Mouse (Mus musculus) neural tube, embryonic 10.5 days (tissue): ENCODE results near the gene Slc39a10.
"Not testable (repeated sequence)": the region's sequence is repeated elsewhere in the genome, so short reads cannot be mapped to it uniquely, and the experiment has no call there.

Source experiments
- DNase-seq: peaks from one replicate; pipeline ENCODE4 v3.0.0-alpha.2; 2017; ENCODE audit warnings: low spot score; ENCODE audit errors: extremely low spot score

The Slc39a10 gene

DNA sequence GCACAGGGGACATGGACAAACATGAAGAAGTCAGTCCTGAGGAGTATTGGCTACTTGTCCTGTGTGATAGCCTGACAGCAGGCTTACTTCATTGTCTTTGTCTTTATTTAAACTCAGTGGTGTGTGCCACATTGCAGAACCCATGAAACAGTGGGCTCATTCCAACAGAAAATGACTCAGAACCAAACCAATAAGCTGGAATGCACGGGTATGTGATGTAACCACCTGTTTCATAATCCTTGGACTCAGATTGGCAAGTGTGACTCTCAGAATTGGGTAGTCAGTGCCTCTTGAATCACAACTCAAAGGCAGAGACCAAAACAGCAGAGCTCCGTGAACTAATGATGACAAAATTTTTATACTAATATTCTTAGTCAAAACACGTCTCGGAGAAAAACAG, 110.4 kb downstream of the Slc39a10 start:
- not testable (repeated sequence) for DNase-seq

- not testable (repeated sequence) for DNase-seq
These were observed 122.5 kb downstream of the Slc39a10 start for GRCm38 (mm10) chr1:46770077-46770695.

- not testable (repeated sequence) for DNase-seq
These were observed 123.3 kb downstream of the Slc39a10 start for GRCm38 (mm10) chr1:46769318-46769717.

- DNase-seq = not testable (repeated sequence)
These were observed 128.1 kb downstream of the Slc39a10 start for GRCm38 (mm10) chr1:46764600-46764999.
